Mouse (Mus musculus): Measurements from ENCODE around the gene Tap2. TPM values are rescaled to one million over a fixed set of nuclear protein-coding genes. Genes with fewer than 3 reads are reported as not detected.
"Not testable (repeated sequence)": the region's sequence is repeated elsewhere in the genome, so short reads cannot be mapped to it uniquely, and the experiment has no call there.

Tap2 gene
- polyA plus RNA-seq, 1 experiment = 54.8 TPM

DNA sequence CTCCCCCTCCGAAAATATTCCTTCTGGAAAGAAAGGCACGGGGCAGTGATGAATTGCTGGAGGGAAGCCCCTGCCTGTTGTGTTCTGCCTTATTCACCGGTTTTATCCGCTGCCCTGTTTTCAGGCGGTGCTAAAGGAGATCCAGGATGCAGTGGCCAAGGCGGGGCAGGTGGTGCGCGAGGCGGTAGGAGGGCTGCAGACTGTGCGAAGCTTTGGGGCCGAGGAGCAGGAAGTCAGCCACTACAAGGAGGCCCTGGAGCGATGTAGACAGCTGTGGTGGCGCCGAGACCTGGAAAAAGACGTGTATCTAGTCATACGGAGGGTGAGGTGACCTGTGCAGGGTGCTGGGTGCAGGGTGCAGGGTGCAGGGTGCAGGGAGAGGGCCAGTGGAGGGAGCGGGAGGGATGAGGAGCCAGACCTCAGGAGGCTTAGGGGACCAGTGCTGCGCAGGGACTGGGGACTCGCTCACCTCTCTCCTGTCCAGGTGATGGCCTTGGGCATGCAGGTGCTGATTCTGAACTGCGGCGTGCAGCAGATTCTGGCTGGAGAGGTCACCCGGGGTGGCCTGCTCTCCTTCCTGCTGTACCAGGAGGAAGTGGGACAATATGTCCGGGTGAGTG is 8.5 kb downstream of the Tap2 start:
- Histone ChIP-seq H3K4me3 (replicated peaks; ENCODE audit: control insufficient read depth, low read depth, low read length) (no peak overlapping the region), H3K4me1 (ENCODE audit: control insufficient read depth, insufficient read depth, low read length) (peaks cover 10% of the 10 kb centered on the region; the same call in 1 of the 2 replicates), H3K27ac (ENCODE audit: control insufficient read depth, insufficient read depth, low read depth, low read length, poor library complexity) (no peak overlapping the region; the same call in 1 of the 2 replicates)
- 34% methylated on average over 23 of the region's 23 CpGs for WGBS
- TF ChIP-seq POLR2A (IDR thresholded peaks at IDR 0.05; ENCODE audit: borderline replicate concordance, control insufficient read depth, low read depth, low read length) = no peak

GRCm38 (mm10) chr17:34213936-34214335 is 10.6 kb downstream of the Tap2 start:
- TF ChIP-seq POLR2A (IDR thresholded peaks at IDR 0.05; ENCODE audit: borderline replicate concordance, control insufficient read depth, low read depth, low read length) = no peak
- no peak overlapping the region for H3K27ac ChIP-seq (ENCODE audit: control insufficient read depth, insufficient read depth, low read depth, low read length, poor library complexity)
- H3K4me1 ChIP-seq (ENCODE audit: control insufficient read depth, insufficient read depth, low read length) = peaks cover 6% of the 10 kb centered on the region; the same call in 1 of the 2 replicates
- 91% methylated on average over 21 of the region's 21 CpGs for WGBS
- no peak overlapping the region for H3K4me3 ChIP-seq (replicated peaks; ENCODE audit: control insufficient read depth, low read depth, low read length)

- Histone ChIP-seq H3K27ac (ENCODE audit: control insufficient read depth, insufficient read depth, low read depth, low read length, poor library complexity) (no peak overlapping the region), H3K4me1 (ENCODE audit: control insufficient read depth, insufficient read depth, low read length) (peaks cover 6% of the 10 kb centered on the region; the same call in 1 of the 2 replicates), H3K4me3 (replicated peaks; ENCODE audit: control insufficient read depth, low read depth, low read length) (no peak overlapping the region)
- 92% methylated on average over 12 of the region's 12 CpGs for WGBS
- TF ChIP-seq POLR2A (IDR thresholded peaks at IDR 0.05; ENCODE audit: borderline replicate concordance, control insufficient read depth, low read depth, low read length) = no peak
- no peak for TF ChIP-seq CTCF (IDR thresholded peaks at IDR 0.05; ENCODE audit: control insufficient read depth, insufficient read depth, low read length)
Measured at GRCm38 (mm10) chr17:34215176-34215575, 11.8 kb downstream of the Tap2 start.

- no peak for TF ChIP-seq CTCF (IDR thresholded peaks at IDR 0.05; ENCODE audit: control insufficient read depth, insufficient read depth, low read length)
- TF ChIP-seq POLR2A (IDR thresholded peaks at IDR 0.05; ENCODE audit: borderline replicate concordance, control insufficient read depth, low read depth, low read length) = no peak
- WGBS = 78% methylated on average over 8 of the region's 8 CpGs
- Histone ChIP-seq H3K27ac (ENCODE audit: control insufficient read depth, insufficient read depth, low read depth, low read length, poor library complexity) (no peak overlapping the region), H3K4me1 (ENCODE audit: control insufficient read depth, insufficient read depth, low read length) (no peaks in the 10 kb centered on the region), H3K4me3 (replicated peaks; ENCODE audit: control insufficient read depth, low read depth, low read length) (no peak overlapping the region)
Measured at GRCm38 (mm10) chr17:34217216-34217928, 14.0 kb downstream of the Tap2 start.

DNA sequence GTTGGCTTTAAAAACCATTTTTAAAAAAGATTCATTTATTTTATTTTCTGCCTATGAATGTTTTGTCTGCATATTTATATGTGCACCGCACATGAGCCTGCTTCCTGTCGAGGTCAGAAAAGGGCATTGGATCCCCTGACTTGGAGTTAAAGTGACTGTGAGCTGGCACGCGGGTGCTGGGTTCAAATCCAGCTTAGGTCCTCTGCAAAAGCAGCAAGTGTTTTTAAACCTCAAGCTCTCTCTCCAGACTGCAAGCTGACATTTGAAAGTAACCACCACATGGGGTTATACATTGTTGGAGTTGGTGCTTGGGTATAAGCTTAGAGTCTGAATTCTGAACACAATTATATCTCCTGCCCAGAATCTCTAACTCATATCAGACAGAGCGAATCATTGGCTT is 14.7 kb downstream of the Tap2 start:
- Histone ChIP-seq H3K27ac (ENCODE audit: control insufficient read depth, insufficient read depth, low read depth, low read length, poor library complexity) (no peak overlapping the region), H3K4me1 (ENCODE audit: control insufficient read depth, insufficient read depth, low read length) (no peaks in the 10 kb centered on the region), H3K4me3 (replicated peaks; ENCODE audit: control insufficient read depth, low read depth, low read length) (no peak overlapping the region)
- no peak for TF ChIP-seq POLR2A (IDR thresholded peaks at IDR 0.05; ENCODE audit: borderline replicate concordance, control insufficient read depth, low read depth, low read length)
- no peak for TF ChIP-seq CTCF (IDR thresholded peaks at IDR 0.05; ENCODE audit: control insufficient read depth, insufficient read depth, low read length)
- 79% methylated on average over 5 of the region's 5 CpGs for WGBS

DNA sequence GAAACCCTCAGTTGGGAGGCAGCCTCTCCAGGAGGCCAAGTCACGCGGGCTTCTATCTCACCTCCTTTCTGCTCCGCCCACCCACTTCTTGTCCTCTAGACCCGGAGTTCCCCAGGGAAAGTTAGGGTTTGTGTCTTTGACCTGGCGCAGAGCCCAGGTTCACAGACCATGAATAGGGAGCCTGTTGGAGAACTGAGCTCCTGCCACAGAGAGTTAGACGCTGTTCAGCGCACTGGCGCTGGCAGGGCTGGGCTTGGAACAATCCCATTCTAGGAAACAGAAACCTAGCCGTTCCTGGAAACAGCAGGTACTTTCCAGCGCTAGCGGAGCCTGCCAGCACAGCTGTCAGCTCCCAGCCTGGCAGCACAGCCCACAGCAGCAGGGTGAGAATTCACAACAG is 15.3 kb downstream of the Tap2 start:
- 77% methylated on average over 11 of the region's 11 CpGs for WGBS
- Histone ChIP-seq H3K4me1 (ENCODE audit: control insufficient read depth, insufficient read depth, low read length) (no peaks in the 10 kb centered on the region), H3K4me3 (replicated peaks; ENCODE audit: control insufficient read depth, low read depth, low read length) (no peak overlapping the region), H3K27ac (ENCODE audit: control insufficient read depth, insufficient read depth, low read depth, low read length, poor library complexity) (no peak overlapping the region)
- TF ChIP-seq POLR2A (IDR thresholded peaks at IDR 0.05; ENCODE audit: borderline replicate concordance, control insufficient read depth, low read depth, low read length) (no peak), CTCF (IDR thresholded peaks at IDR 0.05; ENCODE audit: control insufficient read depth, insufficient read depth, low read length) (no peak)

DNA sequence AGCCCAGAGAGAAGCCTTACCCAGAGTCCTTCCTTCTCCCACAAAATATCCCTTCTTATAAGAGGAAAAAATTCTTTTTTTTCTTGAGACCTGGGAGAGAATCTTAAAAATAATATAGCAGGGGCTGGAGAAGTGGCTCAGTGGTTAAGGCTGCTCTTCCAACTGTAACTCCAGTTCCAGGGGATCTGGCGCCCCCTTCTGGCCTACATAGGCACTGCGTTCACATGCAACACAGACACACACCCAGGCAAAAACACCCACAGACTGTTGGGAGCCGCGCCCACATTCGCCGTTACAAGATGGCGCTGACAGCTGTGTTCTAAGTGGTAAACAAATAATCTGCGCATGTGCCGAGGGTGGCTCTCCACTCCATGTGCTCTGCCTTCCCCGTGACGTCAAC is 15.8 kb downstream of the Tap2 start:
- H3K27ac ChIP-seq (ENCODE audit: control insufficient read depth, insufficient read depth, low read depth, low read length, poor library complexity); H3K4me3 ChIP-seq (replicated peaks; ENCODE audit: control insufficient read depth, low read depth, low read length); H3K4me1 ChIP-seq (ENCODE audit: control insufficient read depth, insufficient read depth, low read length): not testable (repeated sequence)
- peak; percentile 81 for TF ChIP-seq CTCF (IDR thresholded peaks at IDR 0.05; ENCODE audit: control insufficient read depth, insufficient read depth, low read length)
- 90% methylated on average over 9 of the region's 11 CpGs for WGBS

- H3K4me3 ChIP-seq (replicated peaks; ENCODE audit: control insufficient read depth, low read depth, low read length); H3K27ac ChIP-seq (ENCODE audit: control insufficient read depth, insufficient read depth, low read depth, low read length, poor library complexity); H3K4me1 ChIP-seq (ENCODE audit: control insufficient read depth, insufficient read depth, low read length): not testable (repeated sequence)
- WGBS = 92% methylated on average over 3 of the region's 7 CpGs
Measured at GRCm38 (mm10) chr17:34219801-34220200, 16.5 kb downstream of the Tap2 start.

- 100% methylated on average over 7 of the region's 16 CpGs for WGBS
- H3K27ac ChIP-seq (ENCODE audit: control insufficient read depth, insufficient read depth, low read depth, low read length, poor library complexity); H3K4me1 ChIP-seq (ENCODE audit: control insufficient read depth, insufficient read depth, low read length); H3K4me3 ChIP-seq (replicated peaks; ENCODE audit: control insufficient read depth, low read depth, low read length): not testable (repeated sequence)
Measured at GRCm38 (mm10) chr17:34220401-34220800, 17.1 kb downstream of the Tap2 start.

All from bone marrow, adult 2 months (tissue).